Mouse (Mus musculus) CH12.LX (cell line): ENCODE measurements around the gene Slc7a8. TPM values are rescaled to one million over a fixed set of nuclear protein-coding genes. Genes with fewer than 3 reads are reported as not detected.

ENCODE experiments used
- DNase-seq: peaks from one replicate; pipeline ENCODE4 v3.0.0-alpha.2; 2013; ENCODE audit errors: extremely low read depth
- H3K27ac ChIP-seq: 2 replicates; pipeline ENCODE4 v1.5.1; 2012; ENCODE audit warnings: low read depth, mild to moderate bottlenecking, control low read depth, moderate library complexity; ENCODE audit not compliant: insufficient read depth
- H3K27me3 ChIP-seq: replicated peaks from 2 replicates; pipeline ENCODE3; 2012; ENCODE audit warnings: inconsistent platforms
- H3K36me3 ChIP-seq, 2 experiments: replicated peaks in 1 of 2; 2 replicates each; pipeline versions ENCODE3 to v1.6.1; 2012; ENCODE audit warnings: inconsistent platforms in 1 of 2, low read length in 1 of 2, mild to moderate bottlenecking in 1 of 2, mixed read lengths in 1 of 2, moderate library complexity in 1 of 2; ENCODE audit not compliant: control insufficient read depth in 1 of 2, insufficient read depth in 1 of 2
- H3K4me1 ChIP-seq, 2 experiments: 2 replicates each; pipeline ENCODE4 v1.6.1; 2012; ENCODE audit warnings: inconsistent platforms in 1 of 2, moderate library complexity in 1 of 2; ENCODE audit not compliant: insufficient read depth in 2 of 2, control insufficient read depth in 1 of 2
- H3K4me2 ChIP-seq: 2 replicates; pipeline ENCODE4 v1.6.1; 2012; ENCODE audit warnings: low read depth, mild to moderate bottlenecking, control low read depth; ENCODE audit not compliant: poor library complexity, insufficient read depth, severe bottlenecking
- H3K4me3 ChIP-seq, 3 experiments: fragments of 150-350 bp in 1 of 3; sonication (generic) in 1 of 3; replicated peaks in 1 of 3; 2 replicates each; pipeline versions ENCODE3 to v1.5.1; 2011 to 2012; ENCODE audit warnings: low read depth in 2 of 3, low read length in 2 of 3, mild to moderate bottlenecking in 2 of 3, moderate library complexity in 2 of 3, control low read depth in 1 of 3, improper control_type of control experiment in 1 of 3, inconsistent platforms in 1 of 3, mixed read lengths in 1 of 3; ENCODE audit not compliant: poor library complexity in 1 of 3
- H3K79me2 ChIP-seq: replicated peaks from 2 replicates; pipeline ENCODE4 v1.6.1; 2012; ENCODE audit warnings: mild to moderate bottlenecking, moderate library complexity; ENCODE audit not compliant: control insufficient read depth, poor library complexity, insufficient read depth, severe bottlenecking; ENCODE audit errors: extremely low read depth
- H3K9ac ChIP-seq: 2 replicates; pipeline ENCODE4 v1.6.1; 2012; ENCODE audit warnings: low read depth, mild to moderate bottlenecking, control low read depth, moderate library complexity; ENCODE audit not compliant: insufficient read depth
- H3K9me3 ChIP-seq: replicated peaks from 2 replicates; pipeline ENCODE3; 2012; ENCODE audit warnings: low read length, inconsistent platforms, mixed read lengths
- HCFC1 ChIP-seq: IDR thresholded peaks from 2 replicates; pipeline ENCODE4 v1.6.1; 2012; ENCODE audit warnings: low read depth, mild to moderate bottlenecking, inconsistent platforms, low read length, improper control_type of control experiment
- JUND ChIP-seq: conservative IDR thresholded peaks from 2 replicates; pipeline ENCODE4 v1.6.1; 2011; ENCODE audit warnings: low read depth, low read length, improper control_type of control experiment
- MAX ChIP-seq: IDR thresholded peaks from 2 replicates; pipeline ENCODE4 v1.6.1; 2011; ENCODE audit warnings: low read length, improper control_type of control experiment
- MXI1 ChIP-seq: IDR thresholded peaks from 2 replicates; pipeline ENCODE4 v1.6.1; 2011; ENCODE audit warnings: mild to moderate bottlenecking, low read depth, low read length, improper control_type of control experiment
- MYC ChIP-seq: IDR thresholded peaks from 2 replicates; pipeline ENCODE4 v1.6.1; 2011; ENCODE audit warnings: low read depth, mild to moderate bottlenecking, improper control_type of control experiment, low read length
- PAX5 ChIP-seq: IDR thresholded peaks from 2 replicates; pipeline ENCODE4 v1.6.1; 2012; ENCODE audit warnings: low read length, inconsistent platforms, mixed read lengths
- dilution Hi-C: fragments of 300-500 bp; cut with MboI; formaldehyde crosslinking; loops from 2 replicates; pipeline ENCODE4 v1.14.3; 2020; ENCODE audit warnings: low sequenced_read_pairs; ENCODE audit not compliant: extremely low pct_unique_long_range_greater_than_20kb, extremely low pct_ligation_motif_present
- in situ Hi-C: fragments of 300-500 bp; cut with MboI; formaldehyde crosslinking; loops from 3 replicates; pipeline ENCODE4 v1.14.3; 2019; ENCODE audit warnings: low sequenced_read_pairs, low pct_ligation_motif_present, low pct_unique_long_range_greater_than_20kb, mixed read lengths
- polyA plus RNA-seq: library from polyadenylated mRNA; unstranded; fragments of >175 nt; gene quantifications from 2 replicates; pipeline ENCODE4 v1.2.1, GENCODE M21; 2012; ENCODE audit warnings: low read depth; ENCODE audit not compliant: insufficient read length
- total RNA-seq, 2 experiments: library from RNA; depleted of rRNA; stranded (reverse); fragments of 300-350 nt in 1 of 2; fragments of >200 nt in 1 of 2; gene quantifications; 2 replicates each; pipeline ENCODE4 v1.2.3; 2012 to 2014

Slc7a8 gene
- total and polyA plus RNA-seq, 3 experiments, result 0.13 to 0.17 TPM; not detected in 1

- DNase-seq, result no peak
- H3K9me3 ChIP-seq, result no peaks in the 10 kb centered on the region
- H3K4me3 ChIP-seq, result no peak overlapping the region
- no peak for TF ChIP-seq JUND
- TF ChIP-seq MYC, result no peak
- TF ChIP-seq HCFC1, result no peak
- no peak for TF ChIP-seq PAX5
- TF ChIP-seq, all 38 proteins: peak for 0
- in situ Hi-C loops, result no loop called here
- H3K9ac ChIP-seq, result no peak overlapping the region
- dilution Hi-C loops, result no loop called here
- H3K79me2 ChIP-seq, result peaks cover 8% of the 10 kb centered on the region; the same call in 1 of the 2 replicates
- no peak overlapping the region for H3K4me2 ChIP-seq
- H3K36me3 ChIP-seq, result peaks cover 48 to 82% of the 10 kb centered on the region in 2 experiments
- peaks cover 0 to 2% of the 10 kb centered on the region in 2 experiments; a peak in 1 of 4 replicates for H3K4me1 ChIP-seq
- H3K27me3 ChIP-seq, result no peaks in the 10 kb centered on the region
- no peak overlapping the region for H3K27ac ChIP-seq
Measured at GRCm38 (mm10) chr14:54676290-54676689, 105.5 kb downstream of the Slc7a8 start.

- no peaks in the 10 kb centered on the region for H3K9me3 ChIP-seq
- in situ Hi-C loops, result no loop called here
- no peak overlapping the region for H3K9ac ChIP-seq
- no peak for DNase-seq
- H3K27me3 ChIP-seq, result no peaks in the 10 kb centered on the region
- peaks cover 46 to 84% of the 10 kb centered on the region in 2 experiments for H3K36me3 ChIP-seq
- H3K4me1 ChIP-seq, result no peaks in the 10 kb centered on the region; a peak in 1 of 4 replicates
- dilution Hi-C loops, result no loop called here
- H3K79me2 ChIP-seq, result peaks cover 8% of the 10 kb centered on the region
- H3K4me2 ChIP-seq, result no peak overlapping the region
- no peak overlapping the region for H3K27ac ChIP-seq
- H3K4me3 ChIP-seq, result no peak overlapping the region
- TF ChIP-seq MAX (no peak), MXI1 (no peak)
Measured at GRCm38 (mm10) chr14:54674317-54674716, 107.4 kb downstream of the Slc7a8 start.

Other genes starting within 250 kb of the Slc7a8 start
Only the 20 nearest of the 25 such genes appear.
- gene 4931414P19Rik, start 176.0 kb downstream of the Slc7a8 start, total RNA-seq (2012; rRNA removed), result 2.9 and 3.6 TPM in 2 replicates
- gene 4931414P19Rik, start 176.0 kb downstream of the Slc7a8 start, total RNA-seq (2014; rRNA removed), result 1.5 TPM in 2 replicates
- 2.7 and 3.8 TPM in 2 replicates for gene 4931414P19Rik, start 176.0 kb downstream of the Slc7a8 start, polyA plus RNA-seq
- gene Psmb5, start 163.9 kb downstream of the Slc7a8 start, total RNA-seq (2012; rRNA removed), result 411 and 418 TPM in 2 replicates
- gene Psmb5, start 163.9 kb downstream of the Slc7a8 start, total RNA-seq (2014; rRNA removed), result 416 and 455 TPM in 2 replicates
- 299 and 371 TPM in 2 replicates for gene Psmb5, start 163.9 kb downstream of the Slc7a8 start, polyA plus RNA-seq
- gene Psmb11, start 160.5 kb downstream of the Slc7a8 start, total RNA-seq (2012; rRNA removed), result not detected in 2 replicates
- not detected in 2 replicates for gene Psmb11, start 160.5 kb downstream of the Slc7a8 start, total RNA-seq (2014; rRNA removed)
- not detected in 2 replicates for gene Psmb11, start 160.5 kb downstream of the Slc7a8 start, polyA plus RNA-seq
- gene Gm17606, start 141.0 kb downstream of the Slc7a8 start, total RNA-seq (2012; rRNA removed), result not detected in 2 replicates
- gene Gm17606, start 141.0 kb downstream of the Slc7a8 start, total RNA-seq (2014; rRNA removed), result not detected in 2 replicates
- 1.9 and 2.5 TPM in 2 replicates for gene Gm17606, start 141.0 kb downstream of the Slc7a8 start, polyA plus RNA-seq
- 1.5 and 1.6 TPM in 2 replicates for gene Cdh24, start 140.6 kb downstream of the Slc7a8 start, total RNA-seq (2012; rRNA removed)
- 1.0 and 1.2 TPM in 2 replicates for gene Cdh24, start 140.6 kb downstream of the Slc7a8 start, total RNA-seq (2014; rRNA removed)
- gene Cdh24, start 140.6 kb downstream of the Slc7a8 start, polyA plus RNA-seq, result 4.9 and 5.4 TPM in 2 replicates
- 33.1 and 37.4 TPM in 2 replicates for gene 1700123O20Rik, start 95.7 kb downstream of the Slc7a8 start, total RNA-seq (2012; rRNA removed)
- 56.0 and 59.1 TPM in 2 replicates for gene 1700123O20Rik, start 95.7 kb downstream of the Slc7a8 start, total RNA-seq (2014; rRNA removed)
- 60.7 and 63.3 TPM in 2 replicates for gene 1700123O20Rik, start 95.7 kb downstream of the Slc7a8 start, polyA plus RNA-seq
- 118 and 148 TPM in 2 replicates for gene Acin1, start 95.0 kb downstream of the Slc7a8 start, total RNA-seq (2012; rRNA removed)
- gene Acin1, start 95.0 kb downstream of the Slc7a8 start, total RNA-seq (2014; rRNA removed), result 74.0 and 85.6 TPM in 2 replicates
- 324 and 364 TPM in 2 replicates for gene Acin1, start 95.0 kb downstream of the Slc7a8 start, polyA plus RNA-seq
- gene Gm29776, start 83.1 kb downstream of the Slc7a8 start, total RNA-seq (2012; rRNA removed), result not detected in 2 replicates
- gene Gm29776, start 83.1 kb downstream of the Slc7a8 start, total RNA-seq (2014; rRNA removed), result not detected in 2 replicates
- gene Gm29776, start 83.1 kb downstream of the Slc7a8 start, polyA plus RNA-seq, result not detected in 2 replicates
- 0.34 TPM in 1 of 2 replicates, not detected in the other for gene Cebpe, start 69.8 kb downstream of the Slc7a8 start, total RNA-seq (2012; rRNA removed)
- gene Cebpe, start 69.8 kb downstream of the Slc7a8 start, total RNA-seq (2014; rRNA removed), result not detected in 2 replicates
- 0.46 TPM in 1 of 2 replicates, not detected in the other for gene Cebpe, start 69.8 kb downstream of the Slc7a8 start, polyA plus RNA-seq
- not detected in 2 replicates for gene Rnf212b, start 32.2 kb upstream of the Slc7a8 start, total RNA-seq (2012; rRNA removed)
- not detected in 2 replicates for gene Rnf212b, start 32.2 kb upstream of the Slc7a8 start, total RNA-seq (2014; rRNA removed)
- gene Rnf212b, start 32.2 kb upstream of the Slc7a8 start, polyA plus RNA-seq, result not detected in 2 replicates
- gene Homez, start 89.0 kb upstream of the Slc7a8 start, total RNA-seq (2012; rRNA removed), result 2.3 and 3.7 TPM in 2 replicates
- 3.5 TPM in 2 replicates for gene Homez, start 89.0 kb upstream of the Slc7a8 start, total RNA-seq (2014; rRNA removed)
- 2.3 and 7.2 TPM in 2 replicates for gene Homez, start 89.0 kb upstream of the Slc7a8 start, polyA plus RNA-seq
- gene Ppp1r3e, start 95.6 kb upstream of the Slc7a8 start, total RNA-seq (2012; rRNA removed), result 1.3 and 1.6 TPM in 2 replicates
- gene Ppp1r3e, start 95.6 kb upstream of the Slc7a8 start, total RNA-seq (2014; rRNA removed), result 0.51 and 0.55 TPM in 2 replicates
- 1.2 and 1.4 TPM in 2 replicates for gene Ppp1r3e, start 95.6 kb upstream of the Slc7a8 start, polyA plus RNA-seq
- 4.8 and 6.2 TPM in 2 replicates for gene Bcl2l2, start 101.4 kb upstream of the Slc7a8 start, total RNA-seq (2012; rRNA removed)
- 0.32 and 0.50 TPM in 2 replicates for gene Bcl2l2, start 101.4 kb upstream of the Slc7a8 start, total RNA-seq (2014; rRNA removed)
- 0.46 and 0.76 TPM in 2 replicates for gene Bcl2l2, start 101.4 kb upstream of the Slc7a8 start, polyA plus RNA-seq
- 0.13 TPM in 1 of 2 replicates, not detected in the other for gene Gm20521, start 101.5 kb upstream of the Slc7a8 start, total RNA-seq (2012; rRNA removed)
- not detected in 2 replicates for gene Gm20521, start 101.5 kb upstream of the Slc7a8 start, total RNA-seq (2014; rRNA removed)
- gene Gm20521, start 101.5 kb upstream of the Slc7a8 start, polyA plus RNA-seq, result not detected in 2 replicates
- 56.8 and 73.7 TPM in 2 replicates for gene Pabpn1, start 110.6 kb upstream of the Slc7a8 start, total RNA-seq (2012; rRNA removed)
- 85.5 and 88.0 TPM in 2 replicates for gene Pabpn1, start 110.6 kb upstream of the Slc7a8 start, total RNA-seq (2014; rRNA removed)
- 275 and 302 TPM in 2 replicates for gene Pabpn1, start 110.6 kb upstream of the Slc7a8 start, polyA plus RNA-seq
- gene Slc22a17, start 131.2 kb upstream of the Slc7a8 start, total RNA-seq (2012; rRNA removed), result 0.71 and 1.1 TPM in 2 replicates
- 0.04 and 0.16 TPM in 2 replicates for gene Slc22a17, start 131.2 kb upstream of the Slc7a8 start, total RNA-seq (2014; rRNA removed)
- gene Slc22a17, start 131.2 kb upstream of the Slc7a8 start, polyA plus RNA-seq, result 0.15 and 0.34 TPM in 2 replicates
- not detected in 2 replicates for gene Efs, start 144.2 kb upstream of the Slc7a8 start, total RNA-seq (2012; rRNA removed)
- gene Efs, start 144.2 kb upstream of the Slc7a8 start, total RNA-seq (2014; rRNA removed), result not detected in 2 replicates
- gene Efs, start 144.2 kb upstream of the Slc7a8 start, polyA plus RNA-seq, result not detected in 2 replicates
- gene Il25, start 150.7 kb upstream of the Slc7a8 start, total RNA-seq (2012; rRNA removed), result not detected in 2 replicates
- gene Il25, start 150.7 kb upstream of the Slc7a8 start, total RNA-seq (2014; rRNA removed), result not detected in 2 replicates
- not detected in 2 replicates for gene Il25, start 150.7 kb upstream of the Slc7a8 start, polyA plus RNA-seq
- not detected in 2 replicates for gene Cmtm5, start 154.3 kb upstream of the Slc7a8 start, total RNA-seq (2012; rRNA removed)
- gene Cmtm5, start 154.3 kb upstream of the Slc7a8 start, total RNA-seq (2014; rRNA removed), result not detected in 2 replicates
- not detected in 2 replicates for gene Cmtm5, start 154.3 kb upstream of the Slc7a8 start, polyA plus RNA-seq
- gene Myh6, start 185.0 kb upstream of the Slc7a8 start, total RNA-seq (2012; rRNA removed), result 0.21 and 0.98 TPM in 2 replicates
- 0.04 and 0.16 TPM in 2 replicates for gene Myh6, start 185.0 kb upstream of the Slc7a8 start, total RNA-seq (2014; rRNA removed)
- 1.3 and 1.5 TPM in 2 replicates for gene Myh6, start 185.0 kb upstream of the Slc7a8 start, polyA plus RNA-seq